Mouse (Mus musculus): Measurements from ENCODE around the gene Socs1.

Gene Socs1

DNA sequence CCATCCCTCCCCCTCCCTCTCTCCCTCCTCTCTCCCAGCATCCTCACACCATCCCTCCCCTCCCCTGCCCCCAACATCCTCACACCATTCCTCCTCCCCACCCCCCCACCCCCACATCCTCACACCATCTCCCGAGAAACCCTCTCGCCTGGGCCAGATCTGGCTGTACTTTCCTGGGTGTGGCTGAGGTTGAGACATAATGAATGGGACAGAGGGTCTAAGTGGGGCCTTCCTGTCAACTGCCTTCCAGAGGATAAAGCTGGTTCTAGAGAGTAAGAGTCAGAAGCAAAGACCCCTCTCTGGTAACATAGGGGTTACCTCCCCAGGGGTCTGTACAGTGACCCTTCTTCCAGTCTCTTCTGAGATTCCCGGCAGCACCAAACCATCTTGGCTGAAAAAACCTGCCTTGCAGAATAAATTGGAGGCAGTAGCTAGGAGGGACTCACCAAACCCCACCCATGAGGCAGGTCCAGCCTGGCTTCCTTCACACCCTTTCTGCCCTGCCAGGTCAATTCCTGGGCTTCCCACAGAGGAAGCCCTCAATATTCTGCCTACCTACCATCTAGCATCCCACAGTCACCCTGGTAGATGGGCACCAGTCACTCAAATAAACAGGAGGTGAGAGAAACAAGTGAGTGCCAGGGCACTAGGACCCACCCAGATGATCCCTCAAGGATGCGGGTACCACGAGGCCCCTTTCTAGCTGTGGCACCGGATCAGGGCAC lies 21.6 kb downstream of the Socs1 start:
- DNase-seq (ENCODE audit: low read depth): no peak

DNA sequence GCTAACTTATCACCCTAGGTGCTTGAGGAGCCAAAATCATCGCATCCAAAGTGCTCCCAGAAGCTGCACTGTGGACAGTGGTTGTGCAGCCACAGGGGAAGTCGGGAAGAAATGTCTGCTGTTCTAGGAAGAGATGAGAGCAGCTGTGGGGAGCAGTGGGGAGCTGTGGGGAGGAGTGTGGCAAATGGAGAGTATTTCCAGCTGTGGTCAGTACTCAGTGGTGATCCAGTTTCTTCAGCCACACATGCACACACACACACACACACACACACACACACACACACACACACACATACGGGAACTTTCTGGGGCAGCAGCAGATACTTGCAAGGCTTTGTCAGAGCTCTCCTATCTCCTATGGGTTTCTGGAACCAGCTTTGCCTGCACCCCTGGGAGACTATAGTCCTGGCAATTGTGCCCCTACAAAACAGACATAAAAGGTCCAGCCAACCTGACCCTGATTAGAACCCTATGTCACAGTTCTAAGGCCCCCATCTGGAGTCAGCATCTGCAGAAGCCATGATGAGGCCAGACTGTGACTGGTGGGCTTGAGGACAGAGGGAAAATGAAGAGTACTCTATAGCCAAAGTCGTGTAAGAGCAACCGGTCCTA lies 22.7 kb downstream of the Socs1 start:
- no peak for DNase-seq (ENCODE audit: low read depth)

DNA sequence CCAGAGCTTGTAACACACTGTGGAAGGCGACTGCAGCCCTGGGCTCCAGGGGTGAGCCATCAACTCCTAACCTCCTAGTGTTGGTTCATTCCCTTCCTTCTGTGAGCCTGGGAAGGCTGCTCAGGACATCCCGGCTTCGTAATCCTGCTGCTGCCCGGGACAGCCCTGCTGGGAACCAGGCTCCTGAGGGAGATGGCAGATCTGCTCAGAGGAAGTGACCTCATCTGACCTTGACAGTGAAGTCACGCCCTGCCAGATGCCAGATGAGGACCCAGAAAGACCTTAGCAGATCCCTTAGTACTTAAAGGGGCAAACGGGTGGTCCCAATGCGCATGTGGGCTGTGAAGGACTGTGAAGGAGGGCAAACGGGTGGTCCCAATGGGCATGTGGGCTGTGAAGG lies 24.2 kb downstream of the Socs1 start:
- DNase-seq (ENCODE audit: low read depth): no peak

DNA sequence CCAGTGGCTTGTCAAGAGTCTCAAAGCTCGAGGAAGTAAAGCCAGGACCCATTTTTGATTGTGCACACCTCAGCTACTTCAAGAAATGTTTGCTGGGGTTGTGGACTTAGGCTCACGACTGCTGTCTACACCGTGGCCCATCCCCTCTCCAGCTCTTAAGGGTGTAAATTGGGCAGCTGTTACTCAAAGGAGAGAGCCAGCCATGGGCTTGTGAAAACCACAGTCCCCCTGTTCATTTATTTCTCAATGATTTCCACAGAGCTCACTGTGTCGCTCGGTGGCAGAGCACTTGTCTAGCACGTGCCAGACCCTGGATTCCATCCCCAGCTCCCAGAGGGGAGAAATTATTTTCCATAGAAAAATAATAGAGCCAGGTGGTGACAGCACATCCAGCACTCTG lies 29.2 kb downstream of the Socs1 start:
- no peak for DNase-seq (ENCODE audit: low read depth)

DNA sequence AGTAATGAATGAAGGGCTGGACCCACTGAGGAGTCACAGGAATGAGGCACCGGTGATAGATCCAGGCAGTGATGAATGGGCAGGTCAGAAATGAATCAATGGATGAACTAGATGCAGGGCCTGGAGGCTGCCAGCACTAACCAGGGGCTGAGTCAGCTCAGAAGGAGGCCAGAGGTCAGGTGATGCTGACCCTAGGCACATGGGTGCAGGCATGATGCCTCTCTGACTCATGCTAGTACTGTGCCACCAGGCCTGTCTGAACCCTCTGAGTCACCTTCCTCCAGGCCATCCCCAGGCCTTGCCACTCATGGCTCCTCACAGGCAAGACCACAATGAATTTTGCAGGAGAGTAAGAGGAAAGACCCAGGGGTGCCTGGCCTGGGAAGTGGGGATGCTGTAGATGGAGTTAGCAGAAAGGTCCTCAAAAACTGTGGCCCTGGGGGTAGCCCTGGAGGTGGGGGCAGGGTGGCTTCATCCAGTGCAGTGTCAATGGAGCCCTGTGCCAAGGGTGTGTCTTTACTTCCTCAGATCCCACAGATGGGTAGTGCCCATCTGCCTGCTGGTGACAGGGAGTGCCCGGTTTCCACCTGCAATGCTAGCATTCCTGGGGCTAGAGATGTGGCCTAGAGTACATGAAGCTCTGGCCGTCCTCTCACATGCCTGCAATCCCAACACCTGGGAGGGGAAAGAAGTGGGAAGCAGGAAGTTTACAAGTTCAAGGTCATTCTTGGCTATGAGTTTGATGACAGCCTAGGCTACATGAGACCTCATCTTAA lies 30.6 kb downstream of the Socs1 start:
- DNase-seq (ENCODE audit: low read depth): peak; percentile 85

DNA sequence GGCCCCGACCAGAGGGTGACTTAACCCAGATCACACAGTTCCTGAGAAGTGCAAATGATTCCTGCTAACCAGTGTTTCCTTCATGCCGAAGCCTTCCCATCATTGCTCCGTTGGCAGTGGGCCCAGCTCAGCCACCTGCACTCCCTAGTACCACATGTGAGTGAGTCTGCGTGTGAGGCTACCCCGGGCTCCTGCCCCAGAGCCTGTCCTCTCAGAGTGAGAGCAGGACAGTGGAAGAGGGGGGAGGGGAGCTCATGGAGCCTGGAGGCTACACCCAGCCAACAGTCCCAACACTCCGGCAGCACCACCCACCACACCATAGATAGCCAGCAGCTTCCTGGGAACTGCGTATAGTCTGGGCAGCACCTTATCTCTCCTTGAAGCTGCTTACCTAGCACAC lies 35.5 kb downstream of the Socs1 start:
- DNase-seq (ENCODE audit: low read depth): peak; percentile 64

DNA sequence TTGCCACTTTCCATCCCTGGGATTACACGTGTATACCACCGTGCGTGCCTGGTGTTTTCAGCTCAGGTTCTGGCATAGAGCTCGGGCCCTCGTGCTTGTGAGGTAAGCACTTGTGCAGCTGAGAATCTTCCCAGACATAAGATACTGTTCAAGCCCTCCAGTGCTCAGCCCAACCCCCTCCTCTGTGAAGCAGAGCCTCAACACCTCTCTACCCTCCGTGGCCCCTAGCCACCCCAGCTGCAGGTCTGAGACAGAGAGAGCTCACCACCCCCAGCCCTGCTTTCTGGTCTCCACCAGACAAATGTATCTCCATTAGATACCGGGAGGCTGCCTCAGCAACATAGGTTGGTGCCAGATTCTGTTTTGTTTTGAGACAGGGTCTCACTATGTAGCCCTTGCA lies 36.1 kb downstream of the Socs1 start:
- DNase-seq (ENCODE audit: low read depth): no peak

DNA sequence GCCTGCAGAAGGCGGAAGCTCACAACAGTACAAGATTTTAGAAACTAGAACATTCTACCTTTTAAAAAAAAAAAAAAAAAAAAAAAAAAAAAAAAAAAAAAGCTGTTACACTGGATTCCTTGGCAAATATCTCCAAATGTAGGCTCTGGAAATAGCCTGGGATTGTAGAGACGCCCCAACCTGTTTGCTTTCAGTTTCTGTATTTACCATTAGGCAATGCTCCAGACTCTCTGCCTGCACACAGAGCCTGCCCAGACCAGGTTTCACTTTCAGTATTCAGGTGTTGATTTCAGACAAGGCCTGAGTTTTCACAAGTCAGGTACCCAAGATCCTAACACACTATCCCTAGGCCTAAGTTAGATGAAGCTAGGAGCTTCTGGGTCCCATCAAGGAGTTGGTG lies 44.3 kb downstream of the Socs1 start:
- DNase-seq (ENCODE audit: low read depth): peak; percentile 55

DNA sequence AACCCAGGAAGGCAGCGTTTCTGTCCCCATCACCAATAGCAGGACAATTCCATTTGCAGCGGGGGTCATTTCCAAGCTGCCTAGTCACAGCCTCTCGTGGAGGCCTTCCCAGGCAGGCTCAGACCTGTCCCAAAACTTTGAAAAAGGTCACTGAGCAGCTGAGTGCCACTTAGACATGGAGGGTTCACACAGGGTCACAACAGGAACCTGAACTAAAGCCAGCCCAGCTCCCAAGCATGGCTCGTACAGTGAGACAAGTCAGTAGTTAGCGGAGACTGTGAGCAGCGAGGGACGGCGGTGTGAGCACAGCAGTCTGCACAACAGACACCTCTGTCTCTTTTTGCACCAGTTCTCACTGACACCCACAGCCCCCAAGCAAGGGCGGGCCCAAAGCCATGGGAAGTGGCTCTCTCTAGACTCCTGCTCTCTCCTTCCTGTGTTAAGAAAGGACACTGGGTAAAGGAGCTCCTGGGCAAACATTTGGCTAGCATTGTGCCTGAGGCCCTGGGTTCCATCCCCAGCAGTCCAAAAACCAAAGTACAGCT lies 45.4 kb downstream of the Socs1 start:
- no peak for DNase-seq (ENCODE audit: low read depth)

DNA sequence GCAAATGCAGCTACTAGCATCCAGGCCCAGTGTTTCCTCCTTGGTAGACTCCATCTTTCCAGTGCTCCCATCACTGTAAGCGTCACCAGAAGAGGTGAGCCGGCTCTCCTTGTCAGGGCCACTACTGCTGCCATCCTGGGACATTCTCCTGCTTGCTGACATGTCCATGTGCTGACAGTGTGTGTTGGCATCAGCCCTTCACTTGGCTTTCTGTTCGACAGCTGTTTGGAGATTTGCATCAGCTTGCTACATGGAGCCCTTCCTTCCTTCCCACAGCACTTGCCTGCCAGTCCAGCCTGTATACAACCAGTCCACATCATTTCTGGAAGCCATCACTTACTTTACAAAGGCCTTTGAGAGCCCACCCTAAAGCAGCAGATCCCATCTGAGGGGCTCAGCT lies 46.5 kb downstream of the Socs1 start:
- DNase-seq (ENCODE audit: low read depth): no peak

DNA sequence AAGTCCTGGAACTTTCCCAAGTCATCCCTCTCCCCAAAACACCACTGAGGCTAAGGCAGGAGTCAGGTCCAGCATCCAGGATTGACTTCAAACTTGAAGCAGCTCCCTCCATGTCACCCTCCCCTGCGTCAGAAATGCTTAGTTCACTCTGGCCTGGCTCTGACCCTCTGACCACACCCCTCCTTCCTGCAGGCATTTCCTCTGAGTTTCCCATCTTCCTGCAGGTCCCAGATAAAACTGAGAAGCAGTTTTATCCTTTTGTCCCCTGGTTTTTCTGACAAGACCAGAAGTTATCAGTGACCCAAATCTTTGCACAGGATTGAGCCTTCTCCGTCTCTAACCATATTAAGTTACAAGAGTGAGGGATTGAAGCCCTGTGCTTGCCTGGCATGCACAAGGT lies 47.8 kb downstream of the Socs1 start:
- no peak for DNase-seq (ENCODE audit: low read depth)

DNA sequence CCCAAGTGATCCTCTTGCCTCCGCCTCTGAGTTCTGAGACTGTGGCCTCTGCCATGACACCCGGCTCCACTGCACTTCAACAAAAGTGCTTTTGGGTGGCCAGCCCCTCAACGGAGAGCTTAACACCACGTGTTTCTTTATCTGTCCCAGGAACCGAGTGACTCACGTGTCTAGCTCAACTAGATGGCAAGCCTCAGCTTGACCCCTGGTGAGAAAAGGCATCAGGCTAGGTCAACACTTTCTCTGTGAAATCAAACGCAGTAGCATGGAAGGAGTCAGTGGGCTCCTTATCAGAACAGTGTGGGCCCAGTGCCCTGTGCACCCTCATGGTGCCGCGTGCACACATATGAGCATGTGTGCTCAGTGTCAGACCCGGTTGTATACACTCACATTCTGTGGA lies 49.0 kb downstream of the Socs1 start:
- no peak for DNase-seq (ENCODE audit: low read depth)

DNA sequence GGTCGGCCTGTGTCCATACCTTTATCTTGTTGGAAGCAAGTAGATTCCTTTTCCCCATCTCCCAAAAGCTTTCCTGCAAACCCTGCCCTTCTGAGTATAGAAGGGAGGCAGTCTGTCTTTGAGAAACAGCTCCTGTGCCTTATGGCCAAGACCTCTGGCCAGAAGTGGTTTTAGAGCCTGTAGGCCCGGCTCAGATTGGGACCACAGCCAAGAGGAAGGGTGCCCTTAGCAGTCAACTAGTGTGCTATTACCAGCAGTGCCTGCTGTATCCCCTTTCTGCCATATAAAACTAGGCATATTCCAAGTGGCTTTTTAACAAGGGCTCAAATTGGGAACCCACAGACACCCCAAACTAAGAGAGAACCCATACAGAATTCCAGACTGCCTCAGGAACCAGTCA lies 49.6 kb downstream of the Socs1 start:
- DNase-seq (ENCODE audit: low read depth): peak; percentile 30

DNA sequence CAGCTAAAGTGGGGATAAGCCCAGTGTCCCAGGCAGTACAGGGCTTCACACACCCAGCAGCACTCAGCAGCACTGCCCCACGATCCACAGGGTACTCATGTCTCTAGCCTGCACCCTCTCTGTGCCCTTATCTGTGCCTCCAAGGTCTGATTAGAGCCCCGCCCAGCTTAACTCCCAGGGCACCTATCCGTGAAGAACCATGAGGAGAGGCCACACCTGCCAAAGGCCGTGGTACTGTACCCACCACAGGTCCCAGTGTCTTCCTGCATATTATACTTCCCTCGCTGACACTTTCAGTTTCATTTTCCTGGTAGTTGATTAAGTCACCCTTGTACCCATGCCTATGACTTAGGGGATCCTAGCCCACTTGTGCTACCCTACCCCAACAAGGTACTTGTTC lies 52.9 kb downstream of the Socs1 start:
- no peak for DNase-seq (ENCODE audit: low read depth)

All from NIH3T3 (cell line).